ENCODE assay signal across 12 mouse cellular contexts in genomic region chr2:146685854-146686507, GRCm38 (mm10).
DNase-seq lines count a peak whose midpoint lies in the region; ATAC-seq and TF ChIP-seq lines count a peak whose summit lies in the region.
"Had no signal": no experiment of that assay in that cellular context is flagged by ENCODE, and none has a peak within 500 bp of the region (broad histone marks: within the 10 kb centered on the region; RNA-seq: fewer than 3 reads in every experiment).

No protein-coding gene starts in this region.

- no peaks in the 10 kb centered on the region for H3K4me1 ChIP-seq in cerebellum, adult 2 months (ENCODE audit: control insufficient read depth, insufficient read depth, low read length)
- no peaks in the 10 kb centered on the region for H3K4me1 ChIP-seq in kidney, postnatal 0 days (replicated peaks; ENCODE audit: insufficient read depth, low read length)
- H3K4me1 ChIP-seq in neural tube, embryonic 13.5 days (replicated peaks), result peaks cover 8% of the 10 kb centered on the region; the same call in 1 of the 2 replicates
- no peaks in the 10 kb centered on the region for H3K4me1 ChIP-seq in neural tube, embryonic 15.5 days
- H3K4me1 ChIP-seq in stomach, postnatal 0 days (replicated peaks; ENCODE audit: control insufficient read depth, insufficient read depth), result no peaks in the 10 kb centered on the region
- H3K4me1 ChIP-seq: heart, embryonic 15.5 days had no signal

- H3K4me3 ChIP-seq in cerebellum, adult 2 months (replicated peaks; ENCODE audit: insufficient read depth, low read depth, low read length), result no peak overlapping the region
- H3K4me3 ChIP-seq in kidney, postnatal 0 days (replicated peaks; ENCODE audit: low read depth, low read length), result no peak overlapping the region
- H3K4me3 ChIP-seq in neural tube, embryonic 13.5 days, result no peak overlapping the region
- H3K4me3 ChIP-seq in neural tube, embryonic 15.5 days (replicated peaks), result no peak overlapping the region
- H3K4me3 ChIP-seq in stomach, postnatal 0 days (ENCODE audit: low read depth, low read length), result no peak overlapping the region
- H3K4me3 ChIP-seq: heart, embryonic 15.5 days had no signal

- no peaks in the 10 kb centered on the region for H3K36me3 ChIP-seq in kidney, postnatal 0 days (ENCODE audit: insufficient read depth, low read length)
- no peaks in the 10 kb centered on the region for H3K36me3 ChIP-seq in neural tube, embryonic 13.5 days
- H3K36me3 ChIP-seq in neural tube, embryonic 15.5 days, result no peaks in the 10 kb centered on the region
- no peaks in the 10 kb centered on the region for H3K36me3 ChIP-seq in stomach, postnatal 0 days (ENCODE audit: control insufficient read depth, insufficient read depth, low read length)
- H3K36me3 ChIP-seq: heart, embryonic 15.5 days had no signal

- H3K4me2 ChIP-seq in kidney, postnatal 0 days (ENCODE audit: low read length), result no peak overlapping the region
- no peak overlapping the region for H3K4me2 ChIP-seq in neural tube, embryonic 13.5 days
- no peak overlapping the region for H3K4me2 ChIP-seq in neural tube, embryonic 15.5 days
- no peak overlapping the region for H3K4me2 ChIP-seq in stomach, postnatal 0 days (replicated peaks; ENCODE audit: low read depth)
- H3K4me2 ChIP-seq: heart, embryonic 15.5 days; lung, embryonic 14.5 days had no signal

- no peak for TF ChIP-seq EP300 in stomach, postnatal 0 days (optimal IDR thresholded peaks at IDR 0.05)

- 66% methylated on average over 5 of the region's 5 CpGs for WGBS in cerebellum, adult 2 months
- 64% methylated on average over 5 of the region's 5 CpGs for WGBS in kidney, postnatal 0 days
- 46% methylated on average over 5 of the region's 5 CpGs for WGBS in neural tube, embryonic 13.5 days
- WGBS in neural tube, embryonic 15.5 days, result 40% methylated on average over 5 of the region's 5 CpGs
- WGBS in stomach, postnatal 0 days, result 56% methylated on average over 5 of the region's 5 CpGs

- no peaks in the 10 kb centered on the region for H3K9me3 ChIP-seq in kidney, postnatal 0 days (replicated peaks; ENCODE audit: low read length)
- no peaks in the 10 kb centered on the region for H3K9me3 ChIP-seq in neural tube, embryonic 13.5 days
- H3K9me3 ChIP-seq in neural tube, embryonic 15.5 days (replicated peaks), result no peaks in the 10 kb centered on the region
- no peaks in the 10 kb centered on the region for H3K9me3 ChIP-seq in stomach, postnatal 0 days (ENCODE audit: control insufficient read depth, low read length)
- H3K9me3 ChIP-seq: heart, embryonic 15.5 days had no signal

- H3K27ac ChIP-seq in cerebellum, adult 2 months (ENCODE audit: insufficient read depth, low read length), result no peak overlapping the region
- H3K27ac ChIP-seq in kidney, postnatal 0 days, result no peak overlapping the region
- H3K27ac ChIP-seq in neural tube, embryonic 13.5 days (replicated peaks), result no peak overlapping the region
- no peak overlapping the region for H3K27ac ChIP-seq in neural tube, embryonic 15.5 days (replicated peaks)
- no peak overlapping the region for H3K27ac ChIP-seq in stomach, postnatal 0 days (replicated peaks)
- H3K27ac ChIP-seq: heart, embryonic 15.5 days had no signal

- TF ChIP-seq POLR2A in cerebellum, adult 2 months (IDR thresholded peaks at IDR 0.05; ENCODE audit: borderline replicate concordance, insufficient read depth, low read length), result no peak

- H3K9ac ChIP-seq in kidney, postnatal 0 days (ENCODE audit: low read depth, low read length), result no peak overlapping the region
- no peak overlapping the region for H3K9ac ChIP-seq in neural tube, embryonic 13.5 days
- H3K9ac ChIP-seq in neural tube, embryonic 15.5 days (replicated peaks), result no peak overlapping the region
- no peak overlapping the region for H3K9ac ChIP-seq in stomach, postnatal 0 days (ENCODE audit: low read length)
- H3K9ac ChIP-seq: heart, embryonic 15.5 days; lung, embryonic 14.5 days had no signal

- 0 out of 2 replicates have a peak, but pooled peaks have one; percentile 17 for ATAC-seq in kidney, postnatal 0 days (replicated peaks; ENCODE audit: low FRiP score, low read depth)
- peak; percentile 74 for ATAC-seq in neural tube, embryonic 13.5 days (ENCODE audit: low read depth)
- ATAC-seq in neural tube, embryonic 15.5 days (ENCODE audit: low FRiP score), result no peak
- ATAC-seq in stomach, postnatal 0 days (ENCODE audit: low FRiP score, low TSS enrichment), result peak; percentile 38; the same call in 1 of the 2 replicates

- H3K27me3 ChIP-seq in cerebellum, adult 2 months (ENCODE audit: control insufficient read depth, insufficient read depth, low read length), result no peaks in the 10 kb centered on the region
- no peaks in the 10 kb centered on the region for H3K27me3 ChIP-seq in kidney, postnatal 0 days (ENCODE audit: insufficient read depth, low read length)
- no peaks in the 10 kb centered on the region for H3K27me3 ChIP-seq in neural tube, embryonic 13.5 days
- H3K27me3 ChIP-seq in neural tube, embryonic 15.5 days (replicated peaks), result peaks cover 3% of the 10 kb centered on the region; the same call in 1 of the 2 replicates
- no peaks in the 10 kb centered on the region for H3K27me3 ChIP-seq in stomach, postnatal 0 days (ENCODE audit: control insufficient read depth, insufficient read depth, low read length)
- H3K27me3 ChIP-seq: heart, embryonic 15.5 days had no signal

- DNase-seq in cerebellum, adult 2 months, result peak; percentile 9 to 39
- DNase-seq in cerebellum, adult 11 months, result no peak
- no peak for DNase-seq in kidney, postnatal 0 days (ENCODE audit: low spot score)
- no peak for DNase-seq in kidney, adult 18-20 months
- DNase-seq in stomach, postnatal 0 days (ENCODE audit: low spot score), result no peak
- DNase-seq in lung, postnatal 36 days, result no peak
- DNase-seq: adrenal gland, postnatal 36 days; lung, embryonic 14.5 days; thymus, adult 18-20 months had no signal

- no peak for TF ChIP-seq CTCF in cerebellum, adult 2 months (IDR thresholded peaks at IDR 0.05; ENCODE audit: borderline replicate concordance, insufficient read depth, low read depth, low read length)
- no peak for TF ChIP-seq CTCF in kidney, postnatal 0 days (IDR thresholded peaks at IDR 0.05; ENCODE audit: low read depth)
- TF ChIP-seq CTCF in stomach, postnatal 0 days (IDR thresholded peaks at IDR 0.05; ENCODE audit: low read depth), result no peak

Comparison
In these comparisons a context has a peak if more than half of its experiments do, and no peak if none do; other contexts are left out.
1. DNase-seq: peak in cerebellum, adult 2 months (2 of 2); none in cerebellum, adult 11 months (single experiment), kidney, postnatal 0 days (single experiment), kidney, adult 18-20 months (single experiment), stomach, postnatal 0 days (single experiment) and lung, postnatal 36 days (single experiment).